Mouse (Mus musculus): ENCODE results near the gene Ralgds.

GRCm38 (mm10) chr2:28524406-28524805, 11.5 kb downstream of the Ralgds start:
- TF ChIP-seq CTCF (IDR thresholded peaks at IDR 0.05; ENCODE audit: extremely low read depth, insufficient read depth, insufficient read length, insufficient replicate concordance) (no peak), POLR2A (IDR thresholded peaks at IDR 0.05; ENCODE audit: low read depth, low read length) (no peak)

All from spleen, adult 2 months (tissue).